Mouse (Mus musculus) liver, adult (tissue): ENCODE data around the gene Klhl10.

Source experiments
- GATA4 ChIP-seq: IDR thresholded peaks from 2 replicates; pipeline ENCODE4 v1.6.1; 2014; ENCODE audit warnings: mild to moderate bottlenecking, low read length; ENCODE audit not compliant: insufficient replicate concordance

Klhl10 gene

GRCm38 (mm10) chr11:100403445-100404134, 38.1 kb upstream of the Klhl10 start:
- TF ChIP-seq GATA4 = peak; percentile 79; the same call in 1 of the 2 replicates

- no peak for TF ChIP-seq GATA4
These were observed 37.2 kb upstream of the Klhl10 start for GRCm38 (mm10) chr11:100404456-100405074.

- TF ChIP-seq GATA4 = no peak
These were observed 35.4 kb upstream of the Klhl10 start for GRCm38 (mm10) chr11:100406273-100406672.

GRCm38 (mm10) chr11:100406995-100407705, 34.6 kb upstream of the Klhl10 start:
- no peak for TF ChIP-seq GATA4

- TF ChIP-seq GATA4 = no peak
These were observed 33.5 kb upstream of the Klhl10 start for GRCm38 (mm10) chr11:100408076-100408834.

GRCm38 (mm10) chr11:100408835-100409462, 32.8 kb upstream of the Klhl10 start:
- no peak for TF ChIP-seq GATA4

GRCm38 (mm10) chr11:100409686-100410085, 32.0 kb upstream of the Klhl10 start:
- TF ChIP-seq GATA4 = no peak

GRCm38 (mm10) chr11:100411736-100412135, 30.0 kb upstream of the Klhl10 start:
- TF ChIP-seq GATA4 = no peak

- no peak for TF ChIP-seq GATA4
These were observed 28.2 kb upstream of the Klhl10 start for GRCm38 (mm10) chr11:100413541-100413940.

- TF ChIP-seq GATA4 = no peak; the same call in 1 of the 2 replicates
These were observed 27.4 kb upstream of the Klhl10 start, which contains the start of gene P3h4 for GRCm38 (mm10) chr11:100414021-100414913. Gene P3h4, minus strand, starts transcription at chr11:100414836.

- no peak for TF ChIP-seq GATA4
These were observed 26.5 kb upstream of the Klhl10 start, which contains the start of gene Fkbp10 for GRCm38 (mm10) chr11:100414914-100415822. Gene Fkbp10, plus strand, starts transcription at chr11:100415697.

- TF ChIP-seq GATA4 = no peak
These were observed 20.2 kb upstream of the Klhl10 start for GRCm38 (mm10) chr11:100421537-100421936.

- TF ChIP-seq GATA4 = no peak
These were observed 17.9 kb upstream of the Klhl10 start for GRCm38 (mm10) chr11:100423836-100424235.
